Mouse (Mus musculus) bone marrow macrophage, adult 2 months (primary cell): ENCODE data around the gene Cep57.

Source experiments
- CTCF ChIP-seq: IDR thresholded peaks from 2 replicates; pipeline ENCODE4 v1.5.1; 2012; ENCODE audit warnings: low read depth, mild to moderate bottlenecking, low read length, moderate library complexity
- POLR2A ChIP-seq: IDR thresholded peaks from 2 replicates; pipeline ENCODE4 v1.6.1; 2012; ENCODE audit warnings: mild to moderate bottlenecking, low read depth, low read length, borderline replicate concordance

GRCm38 (mm10) chr9:13848481-13849480 is 21.9 kb upstream of the Cep57 start:
- TF ChIP-seq CTCF: no peak
- TF ChIP-seq POLR2A: no peak
